Mouse (Mus musculus) stomach, embryonic 16.5 days (tissue): ENCODE data around the gene Speer4b. TPM values are rescaled to one million over a fixed set of nuclear protein-coding genes. Genes with fewer than 3 reads are reported as not detected.
"Not testable (repeated sequence)": the region's sequence is repeated elsewhere in the genome, so short reads cannot be mapped to it uniquely, and the experiment has no call there.

Experiments used
- ATAC-seq: fragments of 200-750 bp; cut with Nextera tagmentation; 2 replicates; pipeline ENCODE4 v1.8.0; 2017; ENCODE audit warnings: moderate number of reproducible peaks, moderate TSS enrichment; ENCODE audit not compliant: insufficient read depth, low FRiP score
- H3K27ac ChIP-seq: fragments of 300-500 bp; sonication (generic); 2 replicates; pipeline ENCODE4 v1.5.1; 2014; ENCODE audit warnings: low read length
- H3K27me3 ChIP-seq: fragments of 300-500 bp; sonication (generic); 2 replicates; pipeline ENCODE4 v1.6.1; 2014; ENCODE audit warnings: low read length, control low read depth, mixed read lengths; ENCODE audit not compliant: control insufficient read depth, insufficient read depth
- H3K36me3 ChIP-seq: fragments of 300-500 bp; sonication (generic); 2 replicates; pipeline ENCODE4 v1.6.1; 2014; ENCODE audit warnings: low read length; ENCODE audit not compliant: control insufficient read depth, insufficient read depth
- H3K4me1 ChIP-seq: fragments of 300-500 bp; sonication (generic); 2 replicates; pipeline ENCODE4 v1.6.1; 2014; ENCODE audit warnings: low read length, control low read depth, mixed read lengths; ENCODE audit not compliant: control insufficient read depth, insufficient read depth
- H3K4me2 ChIP-seq: fragments of 300-500 bp; sonication (generic); 2 replicates; pipeline ENCODE4 v1.6.1; 2014; ENCODE audit warnings: low read depth, low read length, mixed read lengths
- H3K4me3 ChIP-seq: fragments of 300-500 bp; sonication (generic); replicated peaks from 2 replicates; pipeline ENCODE4 v1.5.1; 2014; ENCODE audit warnings: mild to moderate bottlenecking, low read length
- H3K9ac ChIP-seq: fragments of 300-500 bp; sonication (generic); 2 replicates; pipeline ENCODE4 v1.6.1; 2014; ENCODE audit warnings: low read length
- H3K9me3 ChIP-seq: fragments of 300-500 bp; sonication (generic); replicated peaks from 2 replicates; pipeline ENCODE4 v1.6.1; 2016; ENCODE audit warnings: low read length, control low read depth; ENCODE audit not compliant: control insufficient read depth
- WGBS: fragments of 180-500 bp; shearing (Covaris S2); extraction: QIAGEN DNeasy Blood & Tissue Kit; methylation state at CpG from one replicate; pipeline ENCODE4 v1.1.7; 2014; 5-methylcytosine and 5-hydroxymethylcytosine counted together
- polyA plus RNA-seq: library from polyadenylated mRNA; unstranded; fragments of >200 nt; fragmentation: Nextera tagmentation; extraction: Ambion mirVana; gene quantifications from 2 replicates; pipeline ENCODE4 v1.2.1, GENCODE M21; 2015

Speer4b gene
- polyA plus RNA-seq = not detected in 2 replicates

- WGBS = 29% methylated on average over 1 of the region's 1 CpGs
- H3K4me1 ChIP-seq, ATAC-seq: not testable (repeated sequence)
Observed at GRCm38 (mm10) chr5:27501338-27501737, at the start of gene Speer4b. Gene Speer4b, minus strand, starts transcription at chr5:27501438.

GRCm38 (mm10) chr5:27549291-27549690 is 48.1 kb upstream of the Speer4b start:
- WGBS = 76% methylated on average over 4 of the region's 4 CpGs
- no peaks in the 10 kb centered on the region for H3K36me3 ChIP-seq

More at GRCm38 (mm10) chr5:27501338-27501737, at the start of gene Speer4b:
- H3K9ac ChIP-seq, H3K27ac ChIP-seq, H3K4me2 ChIP-seq, H3K9me3 ChIP-seq, H3K4me3 ChIP-seq, H3K36me3 ChIP-seq, H3K27me3 ChIP-seq: not testable (repeated sequence)

GRCm38 (mm10) chr5:27544816-27545270 is 43.6 kb upstream of the Speer4b start:
- H3K4me3 ChIP-seq = no peak overlapping the region
- H3K27me3 ChIP-seq = no peaks in the 10 kb centered on the region
- no peaks in the 10 kb centered on the region for H3K4me1 ChIP-seq
- no peaks in the 10 kb centered on the region for H3K36me3 ChIP-seq
- no peak overlapping the region for H3K27ac ChIP-seq
- no peaks in the 10 kb centered on the region for H3K9me3 ChIP-seq
- ATAC-seq = no peak
- H3K4me2 ChIP-seq = no peak overlapping the region
- no peak overlapping the region for H3K9ac ChIP-seq
- WGBS = 11% methylated on average over 2 of the region's 2 CpGs

More at GRCm38 (mm10) chr5:27549291-27549690, 48.1 kb upstream of the Speer4b start:
- Histone ChIP-seq H3K4me2 (no peak overlapping the region), H3K9me3 (no peaks in the 10 kb centered on the region), H3K9ac (no peak overlapping the region), H3K4me3 (no peak overlapping the region), H3K4me1 (no peaks in the 10 kb centered on the region), H3K27me3 (no peaks in the 10 kb centered on the region), H3K27ac (no peak overlapping the region)
- ATAC-seq = no peak

- no peaks in the 10 kb centered on the region for H3K9me3 ChIP-seq
- ATAC-seq = no peak
- H3K4me1 ChIP-seq = no peaks in the 10 kb centered on the region
- no peak overlapping the region for H3K9ac ChIP-seq
- H3K27me3 ChIP-seq = no peaks in the 10 kb centered on the region
- H3K4me2 ChIP-seq = no peak overlapping the region
- H3K36me3 ChIP-seq = no peaks in the 10 kb centered on the region
- H3K27ac ChIP-seq = no peak overlapping the region
- WGBS = 77% methylated on average over 1 of the region's 1 CpGs
- H3K4me3 ChIP-seq = no peak overlapping the region
Observed at GRCm38 (mm10) chr5:27526906-27527305, 25.7 kb upstream of the Speer4b start.

GRCm38 (mm10) chr5:27518716-27519115 is 17.5 kb upstream of the Speer4b start:
- Histone ChIP-seq H3K4me3 (no peak overlapping the region), H3K36me3 (no peaks in the 10 kb centered on the region), H3K27me3 (no peaks in the 10 kb centered on the region), H3K4me2 (no peak overlapping the region), H3K4me1 (no peaks in the 10 kb centered on the region), H3K9ac (no peak overlapping the region), H3K27ac (no peak overlapping the region), H3K9me3 (no peaks in the 10 kb centered on the region)
- no peak for ATAC-seq

- ATAC-seq = no peak
Observed at GRCm38 (mm10) chr5:27490942-27491341, 10.3 kb downstream of the Speer4b start.

GRCm38 (mm10) chr5:27486138-27486537 is 15.1 kb downstream of the Speer4b start:
- Histone ChIP-seq H3K4me3 (no peak overlapping the region), H3K9me3 (no peaks in the 10 kb centered on the region), H3K27me3 (no peaks in the 10 kb centered on the region), H3K9ac (no peak overlapping the region), H3K4me2 (no peak overlapping the region), H3K4me1 (no peaks in the 10 kb centered on the region), H3K27ac (no peak overlapping the region), H3K36me3 (no peaks in the 10 kb centered on the region)
- WGBS = 32% methylated on average over 1 of the region's 1 CpGs
- ATAC-seq = no peak

More at GRCm38 (mm10) chr5:27490942-27491341, 10.3 kb downstream of the Speer4b start:
- Histone ChIP-seq H3K27me3 (no peaks in the 10 kb centered on the region), H3K27ac (no peak overlapping the region), H3K4me3 (no peak overlapping the region), H3K4me1 (no peaks in the 10 kb centered on the region), H3K9ac (no peak overlapping the region), H3K4me2 (no peak overlapping the region), H3K9me3 (no peaks in the 10 kb centered on the region), H3K36me3 (no peaks in the 10 kb centered on the region)
- WGBS = 75% methylated on average over 4 of the region's 4 CpGs

- H3K27me3 ChIP-seq = no peaks in the 10 kb centered on the region
- H3K9me3 ChIP-seq = no peaks in the 10 kb centered on the region
- no peaks in the 10 kb centered on the region for H3K36me3 ChIP-seq
- H3K4me3 ChIP-seq = no peak overlapping the region
- H3K27ac ChIP-seq = no peak overlapping the region
- 79% methylated on average over 2 of the region's 2 CpGs for WGBS
- ATAC-seq = no peak
- H3K4me2 ChIP-seq = no peak overlapping the region
- H3K9ac ChIP-seq = no peak overlapping the region
- no peaks in the 10 kb centered on the region for H3K4me1 ChIP-seq
Observed at GRCm38 (mm10) chr5:27481706-27482105, 19.5 kb downstream of the Speer4b start.

GRCm38 (mm10) chr5:27474964-27475465 is 26.2 kb downstream of the Speer4b start:
- Histone ChIP-seq H3K27ac (no peak overlapping the region), H3K27me3 (no peaks in the 10 kb centered on the region), H3K4me3 (no peak overlapping the region), H3K36me3 (no peaks in the 10 kb centered on the region), H3K9me3 (no peaks in the 10 kb centered on the region), H3K9ac (no peak overlapping the region), H3K4me2 (no peak overlapping the region), H3K4me1 (no peaks in the 10 kb centered on the region)
- 74% methylated on average over 4 of the region's 4 CpGs for WGBS
- ATAC-seq = no peak
